Mouse (Mus musculus): ENCODE measurements around the gene Chchd5.

The Chchd5 gene

DNA sequence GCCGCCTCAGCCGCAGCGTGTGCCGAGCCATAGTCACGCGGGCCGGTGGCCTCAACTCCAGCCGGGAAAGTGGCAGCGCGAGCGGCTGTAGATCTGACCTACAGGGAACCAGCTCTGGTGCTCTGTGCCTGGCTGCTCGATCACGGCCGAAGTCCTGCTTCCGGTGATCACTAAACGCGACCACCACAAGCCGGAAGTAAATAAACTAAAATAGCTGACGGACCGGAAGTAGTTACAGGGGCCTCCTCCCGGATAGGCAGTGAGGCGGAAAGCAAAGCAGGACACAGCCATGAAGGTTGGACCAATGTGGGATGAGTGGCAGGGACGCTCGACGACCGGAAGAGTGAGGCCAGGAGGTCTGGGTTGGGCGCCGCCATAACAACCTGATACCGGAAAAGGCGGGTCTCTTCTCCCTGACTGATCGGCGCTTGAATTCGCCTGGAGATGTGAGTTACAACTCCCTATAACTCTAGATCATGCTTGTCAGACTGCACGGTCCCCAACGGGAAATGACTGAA is at the start of gene Chchd5:
TSS of gene Chchd5 (plus strand) at position 289 of the 518 bp plus-strand sequence.
- DNase-seq: peak; percentile 97

- DNase-seq: no peak
Measured at GRCm38 (mm10) chr2:129081097-129081496, 48.4 kb upstream of the Chchd5 start.

GRCm38 (mm10) chr2:129083514-129083913 is 46.0 kb upstream of the Chchd5 start:
- DNase-seq: no peak

DNA sequence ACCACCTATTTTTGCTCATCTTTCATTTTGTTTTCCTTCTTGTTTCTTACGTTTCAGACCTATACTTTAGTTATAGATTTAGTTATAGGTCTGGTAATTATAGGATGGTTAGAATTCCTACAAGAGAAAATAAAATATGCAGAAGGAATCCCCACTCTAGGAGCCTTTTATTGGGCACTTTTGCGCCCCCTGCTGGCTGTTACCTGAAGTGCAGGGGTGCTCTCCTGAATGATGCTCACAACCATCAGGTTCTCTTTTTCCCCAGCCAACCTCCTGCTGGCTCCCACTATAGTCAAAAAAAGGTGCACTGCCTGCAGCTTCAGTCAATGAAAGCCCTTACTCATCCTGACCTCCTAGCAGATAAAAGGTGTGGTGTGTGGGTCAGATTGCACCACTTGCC is 44.5 kb upstream of the Chchd5 start:
- DNase-seq: peak; percentile 61

DNA sequence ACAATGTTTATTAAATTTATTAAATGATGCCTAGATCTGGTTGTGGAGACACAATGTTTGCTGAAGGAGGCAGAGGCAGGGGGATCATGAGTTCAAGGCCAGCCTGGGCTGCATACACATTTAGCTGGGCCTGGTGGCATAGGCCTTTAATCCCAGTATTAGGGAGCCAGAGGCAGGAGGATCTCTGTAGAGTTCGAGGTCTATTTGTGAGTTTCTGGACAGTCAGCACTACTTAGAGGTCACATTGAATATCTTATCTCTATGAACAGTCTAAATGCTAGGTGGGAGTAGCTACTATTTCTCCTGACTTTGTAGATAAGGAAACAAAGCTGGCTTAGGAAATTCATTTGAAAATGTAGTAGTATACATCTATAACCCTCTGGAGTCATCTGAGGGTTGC is 42.0 kb upstream of the Chchd5 start:
- no peak for DNase-seq

GRCm38 (mm10) chr2:129090370-129090769 is 39.1 kb upstream of the Chchd5 start:
- DNase-seq: no peak

DNA sequence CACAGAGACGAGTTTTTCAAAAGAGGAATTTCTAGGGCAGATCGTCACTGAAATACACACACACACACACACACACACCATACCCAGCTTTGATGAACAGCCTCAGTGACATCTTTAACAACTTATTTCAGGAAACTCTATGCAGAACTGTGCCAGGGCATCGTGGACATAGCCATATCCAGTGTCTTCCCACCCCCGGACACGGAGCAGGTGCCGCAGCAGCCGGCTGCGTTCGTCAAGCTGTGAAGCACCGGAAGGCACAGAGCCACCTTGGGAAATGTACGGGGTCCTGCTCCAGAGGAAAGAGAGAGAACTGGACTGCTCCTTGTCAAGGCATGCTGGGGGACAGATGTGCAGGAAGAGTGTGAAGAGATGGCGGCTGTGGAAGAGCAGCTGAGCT is 36.7 kb upstream of the Chchd5 start:
- no peak for DNase-seq

GRCm38 (mm10) chr2:129093926-129094724 is 35.4 kb upstream of the Chchd5 start:
- no peak for DNase-seq

GRCm38 (mm10) chr2:129100784-129101310 is 28.7 kb upstream of the Chchd5 start, which contains the start of gene Polr1b:
Gene Polr1b (plus strand): TSS chr2:129100995.
- peak; percentile 95 for DNase-seq

- DNase-seq: no peak
Measured at GRCm38 (mm10) chr2:129112924-129113323, 16.6 kb upstream of the Chchd5 start.

DNA sequence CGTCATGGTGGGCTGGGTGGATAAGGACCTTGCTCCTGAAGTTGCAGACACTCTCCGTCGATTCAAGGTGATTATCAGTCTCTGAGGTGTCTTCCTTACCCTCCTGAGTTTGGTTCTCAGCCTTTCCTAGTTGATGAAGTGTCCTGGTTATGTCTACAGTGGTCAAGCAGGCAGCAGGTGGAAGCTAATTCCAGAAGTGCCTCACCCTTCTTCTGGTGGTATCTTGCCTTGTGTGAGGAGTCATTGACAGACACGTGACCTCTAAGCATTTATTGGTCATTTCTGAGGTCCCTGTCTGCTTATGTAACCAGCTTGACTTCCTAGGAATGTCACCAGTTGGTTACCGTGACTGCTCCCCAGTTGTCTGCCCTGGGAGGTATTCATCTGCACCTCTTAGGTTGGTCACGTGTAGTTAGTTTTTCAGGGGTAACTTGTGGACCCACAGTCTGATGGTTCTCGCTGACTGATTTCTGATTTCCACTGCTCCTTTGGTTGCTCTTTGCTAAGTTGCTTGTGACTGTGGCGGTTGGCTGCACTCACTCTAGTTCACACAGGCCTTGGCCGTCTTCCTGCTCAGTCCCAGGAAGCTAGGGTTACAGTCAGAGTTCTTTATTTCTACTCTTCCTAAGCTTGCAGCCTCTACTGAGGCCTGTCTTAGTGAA is 13.7 kb upstream of the Chchd5 start:
- DNase-seq: no peak

DNA sequence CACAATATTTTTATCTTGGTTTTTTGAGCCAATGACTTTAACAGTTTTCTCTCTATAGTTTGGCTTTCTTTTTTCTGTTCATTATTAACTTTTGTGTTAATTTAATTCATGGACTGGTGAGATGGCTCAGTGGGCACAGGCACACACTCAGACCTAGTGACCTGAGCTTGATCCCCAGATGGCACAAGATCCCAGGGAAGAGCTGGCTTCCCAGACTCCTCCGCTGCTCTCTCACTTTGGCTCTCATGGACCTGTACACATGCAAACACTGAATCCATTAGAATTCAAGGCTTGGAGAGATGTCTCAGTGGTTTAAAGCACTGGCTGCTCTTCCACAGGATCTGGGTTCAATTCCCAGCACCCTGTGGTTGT is 13.1 kb upstream of the Chchd5 start:
- DNase-seq: no peak

- DNase-seq: no peak
Measured at GRCm38 (mm10) chr2:129118061-129118460, 11.4 kb upstream of the Chchd5 start.

GRCm38 (mm10) chr2:129121986-129122385 is 7.5 kb upstream of the Chchd5 start:
- DNase-seq: peak; percentile 49

DNA sequence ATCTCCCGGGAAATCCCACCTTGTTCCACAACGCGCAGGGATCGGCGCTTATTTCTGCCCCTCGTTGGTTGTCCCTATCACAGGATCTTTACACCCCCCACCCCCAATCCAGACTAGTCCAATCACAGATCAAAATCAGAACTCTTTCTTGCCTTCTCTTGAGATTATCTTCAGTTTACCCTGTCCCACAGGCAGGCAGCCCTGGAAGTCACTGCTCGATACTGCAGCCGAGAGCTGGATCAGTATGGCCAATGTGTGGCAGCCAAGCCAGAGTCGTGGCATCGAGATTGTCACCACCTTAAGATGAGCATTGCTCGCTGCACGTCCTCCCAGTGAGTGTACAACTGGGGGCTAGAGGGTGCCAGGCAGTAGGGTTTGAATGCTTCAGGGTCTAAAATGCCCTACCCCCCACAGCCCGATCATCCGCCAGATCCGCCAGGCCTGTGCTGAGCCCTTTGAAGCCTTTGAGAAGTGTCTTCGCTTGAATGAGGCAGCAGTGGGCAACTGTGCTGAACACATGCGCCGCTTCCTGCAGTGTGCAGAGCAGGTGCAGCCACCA is 566 bp downstream of the Chchd5 start:
- DNase-seq: no peak

DNA sequence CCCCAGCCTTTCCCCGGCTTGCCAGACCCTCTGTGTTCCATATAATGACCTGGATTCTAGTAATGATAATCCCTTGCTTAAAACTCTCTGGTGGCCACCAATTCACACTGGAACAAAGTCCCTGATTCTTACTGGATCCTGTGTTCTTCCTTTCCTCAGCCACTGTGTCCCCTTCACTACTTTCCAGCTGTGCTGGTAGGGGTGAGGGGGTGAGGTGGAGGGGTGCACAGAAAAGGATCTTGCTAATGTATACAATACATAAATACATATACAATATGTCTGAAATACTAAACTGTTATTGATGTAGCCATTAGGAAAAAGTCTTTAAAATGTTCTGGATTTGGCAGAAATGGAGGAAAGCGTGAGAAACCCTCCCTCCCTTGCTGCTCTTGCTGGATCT is 1.3 kb downstream of the Chchd5 start:
- DNase-seq: no peak

DNA sequence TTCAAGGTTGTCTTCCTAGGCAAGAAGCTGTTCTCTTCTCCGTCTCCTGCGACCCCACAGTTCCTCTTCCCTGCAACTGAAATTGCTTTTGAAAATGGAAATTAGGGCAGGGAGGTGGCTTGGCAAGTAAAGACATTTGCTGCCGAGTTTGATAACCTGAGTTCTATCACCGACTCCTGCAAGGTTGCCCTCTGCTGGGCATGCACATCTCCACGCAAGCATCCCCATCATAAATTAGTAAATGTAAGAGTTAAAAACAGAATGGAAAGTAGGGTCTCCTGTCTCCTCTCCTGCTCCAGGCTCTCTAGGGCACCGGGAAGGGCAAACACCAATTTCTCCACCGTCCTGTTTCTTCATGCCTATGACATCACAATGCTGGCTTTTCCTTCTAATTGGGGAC is 2.7 kb downstream of the Chchd5 start:
- DNase-seq: no peak

GRCm38 (mm10) chr2:129133006-129133805 is 3.7 kb downstream of the Chchd5 start:
- DNase-seq: peak; percentile 67

- DNase-seq: peak; percentile 78
Measured at GRCm38 (mm10) chr2:129139906-129140305, 10.4 kb downstream of the Chchd5 start.

DNA sequence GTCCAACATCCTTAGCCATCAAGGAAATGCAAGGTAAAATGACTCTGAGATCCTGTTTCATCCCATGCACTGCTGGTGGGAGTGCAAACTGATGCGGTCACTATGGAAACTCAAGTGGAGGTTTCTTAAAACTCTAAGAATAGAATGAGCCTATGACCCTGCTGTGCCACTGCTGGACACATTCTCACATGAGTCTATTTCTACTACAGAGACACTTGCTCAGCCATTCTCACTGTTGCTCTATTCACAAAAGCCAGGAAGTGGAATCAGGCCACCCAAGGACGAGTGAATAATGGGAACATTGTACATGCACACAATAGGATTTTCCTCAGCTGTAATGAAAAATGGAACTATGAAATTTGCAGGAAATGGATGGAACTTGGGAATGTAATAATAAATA is 19.3 kb downstream of the Chchd5 start:
- DNase-seq: no peak

DNA sequence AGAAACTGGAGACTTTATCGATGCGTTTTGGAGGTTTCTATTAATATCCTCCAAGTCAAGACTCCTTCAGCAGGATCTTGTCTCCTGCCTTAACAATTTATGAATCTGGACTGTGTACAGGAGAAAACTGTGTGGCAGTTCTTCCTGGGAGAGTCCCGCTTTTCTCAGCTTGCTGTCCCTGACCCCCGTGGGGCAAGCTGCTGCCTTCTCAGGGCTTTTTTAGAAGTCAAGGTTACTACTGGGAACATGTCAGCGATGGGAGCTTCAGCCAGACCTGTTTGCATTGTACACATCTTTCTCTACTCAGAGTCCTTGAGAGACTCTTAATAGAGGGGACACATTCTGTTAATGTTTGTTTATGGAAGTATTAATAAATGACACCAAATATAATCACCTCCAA is 20.9 kb downstream of the Chchd5 start:
- no peak for DNase-seq

DNA sequence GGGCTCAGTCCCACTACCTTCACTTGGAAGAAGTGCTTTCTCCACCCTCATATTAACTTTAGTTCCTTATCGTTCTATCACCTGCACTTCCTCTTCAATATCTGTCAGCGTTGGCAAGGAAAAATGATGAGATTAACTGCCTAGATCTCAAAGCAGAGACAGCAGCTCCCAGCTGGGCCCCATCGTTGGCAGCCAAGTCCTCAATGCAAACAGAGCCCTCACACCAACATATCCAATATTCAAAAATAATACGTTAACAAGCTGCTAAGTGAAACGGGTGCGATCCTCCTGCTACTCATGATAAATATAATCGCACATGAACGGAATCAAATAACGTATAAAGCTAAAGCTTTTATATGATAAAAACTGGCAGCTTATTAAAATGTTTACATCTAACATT is 21.6 kb downstream of the Chchd5 start:
- DNase-seq: no peak

DNA sequence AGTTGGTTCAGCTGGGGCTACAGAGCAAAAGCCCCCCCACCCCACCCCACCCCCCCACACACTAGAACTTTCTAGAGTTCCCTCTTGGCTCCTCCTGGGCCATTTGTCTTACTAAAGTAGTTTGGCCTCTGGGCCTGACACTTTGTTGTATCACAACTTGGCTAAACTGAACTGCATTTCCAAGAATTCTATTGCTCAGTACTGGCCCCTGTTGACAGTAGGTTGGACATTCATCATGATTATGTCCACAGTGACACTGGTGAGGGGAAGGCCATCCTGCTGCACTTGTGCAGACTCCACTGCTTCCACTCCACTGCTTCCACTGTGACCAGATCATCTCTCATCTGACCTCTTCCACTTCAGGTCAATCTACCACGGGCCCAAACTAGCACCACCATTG is 23.3 kb downstream of the Chchd5 start:
- DNase-seq: no peak

Measured in cerebellum, adult 9-10 months (tissue).